Mouse (Mus musculus) neural tube, embryonic 12.5 days (tissue): Measurements from ENCODE around the gene BC005624. TPM values are rescaled to one million over a fixed set of nuclear protein-coding genes. Genes with fewer than 3 reads are reported as not detected.

Experiments
- ATAC-seq: fragments of 200-750 bp; cut with Nextera tagmentation; 2 replicates; pipeline ENCODE4 v1.8.0; 2017; ENCODE audit warnings: low read depth, mild to moderate bottlenecking, moderate TSS enrichment, moderate library complexity; ENCODE audit not compliant: low FRiP score
- H3K27ac ChIP-seq: fragments of 300-500 bp; sonication (generic); 2 replicates; pipeline ENCODE4 v1.5.1; 2016
- H3K27me3 ChIP-seq: fragments of 300-500 bp; sonication (generic); replicated peaks from 2 replicates; pipeline ENCODE4 v1.6.1; 2016; ENCODE audit warnings: mild to moderate bottlenecking
- H3K36me3 ChIP-seq: fragments of 300-500 bp; sonication (generic); 2 replicates; pipeline ENCODE4 v1.6.1; 2016; ENCODE audit warnings: mild to moderate bottlenecking
- H3K4me1 ChIP-seq: fragments of 300-500 bp; sonication (generic); 2 replicates; pipeline ENCODE4 v1.6.1; 2016
- H3K4me2 ChIP-seq: fragments of 300-500 bp; sonication (generic); replicated peaks from 2 replicates; pipeline ENCODE4 v1.6.1; 2016; ENCODE audit warnings: mild to moderate bottlenecking
- H3K4me3 ChIP-seq: fragments of 300-500 bp; sonication (generic); 2 replicates; pipeline ENCODE4 v1.5.1; 2016
- H3K9ac ChIP-seq: fragments of 300-500 bp; sonication (generic); 2 replicates; pipeline ENCODE4 v1.6.1; 2016; ENCODE audit warnings: mild to moderate bottlenecking
- H3K9me3 ChIP-seq: fragments of 300-500 bp; sonication (generic); 2 replicates; pipeline ENCODE4 v1.6.1; 2016; ENCODE audit warnings: mild to moderate bottlenecking
- WGBS: fragments of 180-500 bp; shearing (Covaris S2); methylation state at CpG from one replicate; pipeline ENCODE4 v1.1.7; 2016; 5-methylcytosine and 5-hydroxymethylcytosine counted together
- polyA plus RNA-seq: library from polyadenylated mRNA; unstranded; fragments of >200 nt; fragmentation: Nextera tagmentation; extraction: Ambion mirVana; gene quantifications from 2 replicates; pipeline ENCODE4 v1.2.1, GENCODE M21; 2016

The BC005624 gene
- polyA plus RNA-seq, 1 experiment from 2014 or later, result 85.0 TPM

GRCm38 (mm10) chr2:30923099-30923498 is 58.9 kb downstream of the BC005624 start:
- Histone ChIP-seq H3K4me3 (no peak overlapping the region), H3K9me3 (no peaks in the 10 kb centered on the region), H3K4me2 (no peak overlapping the region)

More at GRCm38 (mm10) chr2:30923099-30923498, 58.9 kb downstream of the BC005624 start:
- Histone ChIP-seq H3K4me1 (peaks cover 3% of the 10 kb centered on the region; the same call in 1 of the 2 replicates), H3K27ac (no peak overlapping the region), H3K36me3 (no peaks in the 10 kb centered on the region), H3K9ac (no peak overlapping the region), H3K27me3 (no peaks in the 10 kb centered on the region)
- WGBS, result 81% methylated on average over 3 of the region's 3 CpGs
- no peak for ATAC-seq

Other genes with a start within 250 kb of the BC005624 start
- gene 1700001O22Rik, start 178.5 kb downstream of the BC005624 start, polyA plus RNA-seq, result 2.0 and 2.6 TPM in 2 replicates
- 111 and 119 TPM in 2 replicates for gene Ntmt1, start 174.4 kb downstream of the BC005624 start, polyA plus RNA-seq
- 38.0 and 41.3 TPM in 2 replicates for gene Asb6, start 151.9 kb downstream of the BC005624 start, polyA plus RNA-seq
- gene Prrx2, start 147.2 kb downstream of the BC005624 start, polyA plus RNA-seq, result 9.8 and 11.3 TPM in 2 replicates
- 2.9 and 3.7 TPM in 2 replicates for gene Ptges, start 52.3 kb downstream of the BC005624 start, polyA plus RNA-seq
- gene Tor1b, start 29.2 kb downstream of the BC005624 start, polyA plus RNA-seq, result 20.4 and 20.7 TPM in 2 replicates
- 80.9 and 91.1 TPM in 2 replicates for gene Tor1a, start 14.3 kb downstream of the BC005624 start, polyA plus RNA-seq
- 42.3 and 43.0 TPM in 2 replicates for gene Usp20, start 78 bp upstream of the BC005624 start, polyA plus RNA-seq
- 17.7 and 20.3 TPM in 2 replicates for gene Fnbp1, start 159.8 kb upstream of the BC005624 start, polyA plus RNA-seq
- gene Gpr107, start 170.1 kb upstream of the BC005624 start, polyA plus RNA-seq, result 38.4 and 38.8 TPM in 2 replicates